Mouse (Mus musculus): ENCODE results near the gene Plekhm1.

The Plekhm1 gene

DNA sequence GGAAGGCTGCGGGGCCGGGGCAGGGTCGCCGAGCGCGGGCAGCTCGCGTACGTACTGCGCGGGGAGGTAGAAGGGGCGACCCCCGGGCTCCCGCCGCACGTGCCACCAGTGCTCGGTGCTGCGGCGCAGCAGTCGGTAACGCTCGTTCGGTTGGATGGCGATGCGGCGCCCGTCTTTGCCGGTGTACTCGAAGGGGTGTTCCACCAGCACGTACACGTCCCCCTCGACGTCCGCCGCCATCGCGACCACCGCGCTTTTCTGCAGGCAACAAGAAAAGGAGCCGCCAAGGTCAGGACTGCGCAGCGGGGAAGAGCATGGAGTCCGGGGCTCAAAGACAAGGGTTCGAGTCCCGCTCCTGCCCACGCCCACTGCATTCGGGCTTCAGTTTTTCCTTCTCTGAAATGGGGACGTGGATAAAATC lies 51.8 kb downstream of the Plekhm1 start:
- peak in 1 of 2 experiments; percentile 53 for DNase-seq

DNA sequence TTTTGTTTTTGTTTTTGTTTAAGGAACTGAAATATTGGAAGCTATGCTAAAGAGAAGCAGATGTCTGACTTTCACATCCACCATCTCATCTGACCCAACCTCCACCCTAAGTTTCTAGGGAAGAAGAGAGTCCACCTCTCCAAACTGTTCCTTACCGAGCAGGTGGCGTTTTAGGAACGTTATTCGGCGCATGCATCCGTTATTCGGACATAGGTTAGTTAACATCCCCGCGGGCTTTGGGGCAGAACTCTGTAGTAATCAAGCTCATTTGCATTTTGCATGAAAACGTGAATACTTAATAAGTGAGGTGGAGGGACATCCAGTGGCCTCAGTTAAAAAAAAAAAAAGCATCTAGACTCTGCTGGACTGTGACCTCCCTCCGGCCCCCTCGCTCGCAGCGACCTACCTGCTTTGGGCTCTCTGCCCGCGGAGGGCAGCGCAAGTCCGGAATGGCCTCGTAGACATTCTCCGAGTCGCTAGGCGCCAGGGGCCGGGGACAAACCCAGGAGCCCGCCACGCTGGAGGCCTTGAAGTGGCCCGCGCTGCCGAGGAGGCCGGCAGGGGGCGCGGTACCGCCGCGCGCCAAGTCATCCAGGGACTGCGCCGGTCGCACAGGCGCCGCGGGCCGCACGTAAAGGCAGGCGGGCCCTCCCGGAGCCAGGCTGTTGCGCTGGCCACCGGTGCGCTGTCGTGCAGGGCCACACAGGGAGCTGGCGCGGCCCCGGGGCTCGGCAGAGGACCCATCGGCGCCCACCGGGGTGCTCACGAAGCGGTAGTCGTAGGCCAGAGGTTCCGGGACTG lies 52.4 kb downstream of the Plekhm1 start:
- peak; percentile 89 to 93 for DNase-seq

DNA sequence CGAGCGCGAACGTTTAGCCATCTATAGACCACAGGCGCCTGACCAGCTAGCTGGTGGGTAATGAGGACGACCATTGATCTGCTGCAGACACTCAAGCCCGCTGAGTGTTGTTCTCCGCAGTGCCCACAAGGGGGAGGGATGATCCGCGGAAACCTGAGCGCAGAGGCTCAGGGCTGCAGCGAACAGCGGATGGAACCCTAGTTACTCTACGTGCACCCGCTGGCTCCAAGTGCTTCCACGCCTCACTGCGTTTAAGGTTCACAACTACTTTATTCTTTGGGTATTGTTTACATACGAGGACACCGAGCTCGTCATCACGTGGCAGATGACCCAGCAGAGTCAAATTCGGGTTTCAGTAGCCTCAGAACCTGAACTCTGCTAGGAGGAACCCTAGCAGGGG lies 53.4 kb downstream of the Plekhm1 start:
- peak; percentile 80 to 87 for DNase-seq

DNA sequence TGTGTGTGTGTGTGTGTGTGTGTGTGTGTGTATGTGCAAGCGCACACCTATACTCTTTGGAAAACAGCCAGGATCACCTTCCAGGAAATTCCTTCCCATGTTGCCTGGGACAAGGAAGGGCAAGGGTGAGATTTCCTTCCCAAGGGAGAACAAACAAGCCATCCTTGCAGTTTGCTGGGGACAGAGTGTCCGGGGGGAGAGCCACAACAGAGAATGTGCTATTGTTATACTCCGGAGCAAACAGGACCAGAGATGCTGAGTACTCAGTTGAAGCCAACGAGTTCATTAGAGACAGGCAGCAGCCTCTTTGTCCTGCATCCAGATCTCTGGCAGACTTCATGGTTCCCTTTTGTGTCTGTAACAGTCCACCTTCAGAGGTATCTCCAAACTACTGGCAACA lies 54.2 kb downstream of the Plekhm1 start:
- no peak for DNase-seq

DNA sequence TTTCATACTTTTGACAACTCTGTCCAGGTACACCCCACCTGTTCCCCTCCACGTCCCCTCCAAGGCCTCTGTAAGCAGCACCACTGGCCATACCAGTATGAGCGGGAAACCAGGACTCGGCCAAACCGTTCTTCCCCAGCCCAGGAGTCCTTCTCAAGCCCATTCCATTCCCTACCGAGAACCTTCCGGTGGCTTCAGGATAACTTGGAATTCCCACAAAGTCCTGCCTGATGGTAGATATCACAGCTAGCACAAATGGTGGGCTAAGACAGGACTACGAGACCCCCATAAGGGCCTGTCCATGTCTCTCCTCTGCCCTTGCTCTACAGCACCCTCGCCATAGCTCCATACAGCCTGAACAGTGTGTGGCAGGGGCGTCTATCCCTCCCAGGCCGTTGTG lies 54.8 kb downstream of the Plekhm1 start:
- no peak for DNase-seq

DNA sequence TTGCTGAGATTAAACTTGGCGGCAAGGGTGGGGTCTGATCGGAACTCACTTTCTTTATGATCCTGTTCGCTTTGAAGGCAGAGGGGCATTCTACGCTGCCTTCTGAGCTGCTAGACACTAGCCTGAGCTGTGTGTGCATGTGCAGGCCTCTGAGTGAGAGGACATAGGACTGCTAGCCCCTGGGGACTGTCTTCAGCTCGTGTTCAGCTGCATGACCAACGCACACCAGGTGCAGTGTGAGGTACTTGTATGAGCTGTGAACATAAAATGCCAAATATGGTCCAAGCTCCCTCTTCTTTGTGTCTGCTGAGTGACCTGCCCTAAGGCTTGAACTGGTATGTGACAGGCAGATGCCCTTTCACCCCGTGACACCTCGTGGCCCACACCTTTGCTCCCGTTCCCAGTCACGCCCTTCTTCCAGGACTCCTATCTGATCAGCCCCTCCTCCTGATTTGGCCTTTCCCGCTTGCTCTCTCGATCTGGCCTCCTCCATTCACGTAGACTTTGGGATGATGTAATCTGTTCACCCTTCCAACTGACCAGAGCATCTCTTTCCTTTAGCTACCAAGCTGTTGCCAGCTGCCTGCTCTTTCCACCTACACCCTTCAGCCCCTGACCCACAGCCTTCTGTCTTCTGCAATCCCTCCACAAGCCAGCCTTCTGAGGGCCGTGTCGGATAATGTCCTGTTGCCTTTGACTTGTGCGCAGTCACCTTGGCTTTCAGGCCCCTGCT lies 55.4 kb downstream of the Plekhm1 start:
- no peak for DNase-seq

DNA sequence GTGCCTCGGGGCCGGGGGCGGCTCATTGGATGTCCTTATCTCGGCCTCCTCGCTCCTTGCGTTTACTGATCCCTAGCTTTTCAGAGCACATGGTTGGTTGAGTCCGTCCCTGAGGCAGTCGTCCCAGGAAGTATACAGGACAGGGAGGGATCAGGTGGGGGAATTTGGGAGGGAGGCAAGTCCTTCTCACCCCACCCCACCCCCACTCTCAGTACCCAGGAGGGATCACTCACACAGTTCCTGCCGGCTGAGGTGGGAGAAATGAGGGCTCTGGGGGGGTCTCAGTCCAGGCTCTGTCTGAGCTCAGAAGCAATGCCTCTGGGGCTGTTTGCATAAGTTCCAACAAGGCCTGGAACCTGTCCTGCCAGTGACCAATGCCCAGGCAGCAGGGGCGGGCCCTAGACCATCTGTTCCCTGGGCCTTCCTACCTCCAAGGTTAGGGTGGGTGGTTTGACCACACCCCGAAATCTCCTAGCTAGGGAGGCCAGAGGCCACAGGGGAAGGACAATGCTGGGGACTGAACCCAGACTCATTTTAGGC lies 56.4 kb downstream of the Plekhm1 start:
- DNase-seq = peak; percentile 50 to 69

DNA sequence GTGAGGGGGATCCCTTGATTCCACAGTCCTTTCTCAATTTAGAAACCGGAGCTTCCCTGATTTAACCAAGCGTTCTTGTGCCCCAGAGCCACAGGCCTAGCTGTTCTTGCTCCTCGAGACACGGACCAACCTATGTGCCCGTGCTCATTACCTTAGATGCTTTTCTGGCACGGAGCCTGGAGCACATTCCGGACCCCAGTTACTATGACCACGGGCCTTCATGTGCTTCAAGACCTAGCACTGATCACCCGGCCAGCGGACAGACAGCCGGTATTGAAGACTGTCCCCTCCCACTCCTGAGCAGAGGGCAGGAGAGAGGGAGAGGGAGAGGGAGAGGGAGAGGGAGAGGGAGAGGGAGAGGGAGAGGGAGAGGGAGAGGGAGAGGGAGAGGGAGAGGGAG lies 57.2 kb downstream of the Plekhm1 start:
- DNase-seq = peak; percentile 72 to 85

DNA sequence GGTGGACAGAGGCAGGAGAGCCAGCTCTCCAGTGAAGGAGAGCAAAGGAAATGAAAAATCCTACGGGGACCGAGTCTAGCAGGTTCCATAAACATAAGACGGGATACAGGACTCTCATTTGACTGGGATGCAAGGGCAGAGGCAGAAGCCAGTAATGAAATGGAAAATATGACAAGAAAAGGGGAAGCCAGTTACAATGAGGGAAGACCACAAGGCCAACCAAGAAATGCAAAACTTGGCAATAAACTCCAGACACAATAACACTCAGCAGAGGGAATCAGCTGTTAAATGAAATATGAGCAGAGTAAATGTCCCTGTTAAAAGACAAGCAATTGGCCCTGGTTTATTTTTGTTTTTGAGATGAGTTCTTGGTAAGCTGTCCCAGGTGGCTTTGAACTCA lies 58.5 kb downstream of the Plekhm1 start:
- no peak for DNase-seq

DNA sequence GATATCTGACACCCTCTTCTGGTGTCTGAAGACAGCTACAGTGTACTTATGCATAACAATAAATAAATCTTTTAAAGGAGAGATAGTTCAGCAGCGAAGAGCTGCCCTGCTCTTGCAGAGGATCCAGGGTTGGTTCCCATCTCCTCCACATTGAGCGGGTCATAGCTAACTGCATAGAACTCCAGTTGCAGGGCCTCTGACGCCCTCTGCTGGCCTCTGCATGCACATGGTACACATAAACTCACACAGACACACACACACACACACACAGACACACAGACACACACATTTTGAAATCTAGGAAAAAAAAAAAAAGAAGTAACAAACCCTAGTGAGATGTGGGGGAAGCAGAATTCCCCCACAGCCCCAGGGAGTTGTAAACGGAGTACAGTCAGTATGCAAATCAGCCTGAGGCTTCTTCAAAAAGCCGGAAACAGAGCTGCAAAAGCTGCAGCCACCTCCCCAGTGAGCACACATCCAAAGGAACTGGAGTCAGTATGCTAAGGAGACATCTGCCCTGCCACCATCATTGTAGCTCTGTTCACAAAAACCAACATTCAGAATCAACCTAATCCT lies 60.2 kb downstream of the Plekhm1 start:
- DNase-seq = no peak

DNA sequence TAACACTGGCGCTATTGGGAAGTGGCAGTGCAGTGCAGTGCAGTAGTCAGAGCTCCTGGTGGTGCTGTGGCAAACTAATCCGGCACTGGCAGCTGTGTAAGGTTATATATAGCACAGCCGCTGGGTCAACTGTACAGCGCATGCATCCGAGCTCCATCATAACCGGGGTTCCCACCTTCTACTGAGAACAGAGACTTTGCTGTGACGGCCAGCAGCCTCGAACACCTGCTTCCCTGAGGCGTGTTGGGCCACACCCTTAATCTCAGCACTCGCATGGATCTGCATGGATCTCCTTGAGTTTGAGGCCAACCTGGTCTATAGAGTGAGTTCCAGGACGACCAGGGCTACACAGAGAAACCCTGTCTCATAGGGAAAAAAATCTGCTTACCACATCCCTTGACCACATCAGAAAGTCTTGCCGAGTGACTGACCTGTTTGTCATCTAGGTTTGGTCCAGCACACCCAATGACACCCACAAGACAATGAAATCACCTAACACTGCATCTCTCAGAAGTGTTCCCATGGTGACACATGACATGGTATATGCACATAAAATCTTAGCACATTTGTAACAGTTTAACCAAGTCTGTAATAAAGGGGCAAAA lies 61.7 kb downstream of the Plekhm1 start:
- no peak for DNase-seq

DNA sequence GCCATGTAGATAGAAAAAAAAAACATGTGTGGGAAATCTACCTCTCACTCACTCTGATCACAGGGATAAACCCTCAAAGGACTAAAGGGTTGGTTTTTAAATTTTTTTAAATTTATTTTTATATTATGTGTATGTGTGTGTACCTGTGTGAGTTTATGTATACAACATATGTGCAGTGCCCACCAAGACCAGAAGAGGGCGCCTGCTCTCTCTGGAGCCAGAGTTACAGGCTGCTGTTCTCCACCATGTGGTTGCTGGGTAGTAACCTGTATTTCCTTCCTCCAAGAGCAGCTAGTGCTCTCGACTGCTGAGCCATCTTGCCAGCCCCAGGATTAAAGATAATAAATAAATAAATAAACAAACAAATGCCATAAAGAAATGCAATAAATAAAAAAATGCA lies 62.8 kb downstream of the Plekhm1 start:
- no peak for DNase-seq

DNA sequence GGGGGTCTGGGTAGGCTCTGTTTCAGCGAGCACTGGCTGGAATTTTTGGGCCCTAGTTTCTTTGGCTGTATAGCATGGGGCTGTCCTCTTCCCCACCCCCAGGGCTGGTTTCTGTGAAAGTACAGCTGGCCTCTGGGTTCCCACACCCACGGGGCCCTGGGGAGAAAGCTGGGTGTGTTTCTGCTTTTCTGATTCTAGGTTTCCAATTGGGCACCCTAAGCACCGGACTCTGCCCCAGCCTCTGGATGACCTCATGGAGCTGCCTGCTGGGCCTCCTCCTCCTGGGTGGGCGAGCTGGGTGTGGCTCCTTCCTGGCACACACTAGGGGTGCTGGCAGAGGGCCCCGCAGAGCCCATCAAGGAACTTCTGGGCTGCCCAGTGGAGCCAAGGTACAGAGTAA lies 65.8 kb downstream of the Plekhm1 start:
- DNase-seq = peak; percentile 55 to 75

DNA sequence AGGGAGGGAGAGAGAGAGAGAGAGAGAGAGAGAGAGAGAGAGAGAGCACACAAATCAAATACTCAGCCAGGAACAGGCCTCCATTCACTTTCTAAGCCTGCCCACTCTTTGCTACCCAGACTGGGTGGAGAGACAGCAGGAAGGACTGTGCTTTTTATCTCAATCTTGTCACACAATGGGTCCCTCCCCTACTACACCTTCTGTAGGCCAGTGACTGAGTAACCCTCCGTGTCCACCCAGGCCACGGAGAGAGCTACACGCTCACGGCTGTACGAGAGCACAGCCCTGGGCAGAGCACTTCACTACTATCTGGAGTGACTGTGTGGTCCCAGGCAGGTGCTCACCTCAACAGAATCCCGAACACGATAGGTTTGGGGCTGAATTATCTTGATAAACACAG lies 66.3 kb downstream of the Plekhm1 start:
- DNase-seq = no peak

DNA sequence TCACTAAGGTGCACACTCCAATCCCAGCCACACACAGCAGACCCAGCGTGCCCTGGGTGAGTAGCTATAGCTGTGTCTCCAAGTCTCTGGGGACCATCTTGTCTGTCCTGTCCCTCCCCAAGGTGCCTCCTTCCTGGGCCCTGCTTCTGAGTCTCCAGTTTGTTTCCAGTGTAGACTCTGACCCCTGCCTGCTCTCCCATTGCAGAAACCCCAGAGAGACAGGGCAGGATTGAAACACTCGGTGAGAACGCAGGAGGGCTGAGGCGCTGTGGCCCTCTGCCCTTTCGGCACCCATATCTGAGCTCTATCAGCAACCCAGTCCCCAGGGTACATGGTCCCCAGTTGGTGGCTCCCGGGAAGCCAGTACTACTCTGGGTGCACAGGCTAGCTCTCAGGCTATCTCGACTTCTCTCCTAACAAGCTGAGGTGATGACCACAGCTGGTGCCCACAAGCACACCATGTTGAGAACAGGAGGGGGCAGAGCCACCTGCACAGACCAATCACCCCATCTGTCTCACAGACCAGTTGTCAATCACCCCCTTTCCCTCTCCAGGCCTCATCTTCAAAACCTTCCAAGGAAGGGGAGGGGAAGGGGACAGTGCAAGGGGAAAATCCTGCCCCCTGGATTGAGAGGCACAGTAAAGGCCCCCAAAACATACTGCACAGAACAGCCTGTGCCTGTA lies 66.9 kb downstream of the Plekhm1 start:
- no peak for DNase-seq

DNA sequence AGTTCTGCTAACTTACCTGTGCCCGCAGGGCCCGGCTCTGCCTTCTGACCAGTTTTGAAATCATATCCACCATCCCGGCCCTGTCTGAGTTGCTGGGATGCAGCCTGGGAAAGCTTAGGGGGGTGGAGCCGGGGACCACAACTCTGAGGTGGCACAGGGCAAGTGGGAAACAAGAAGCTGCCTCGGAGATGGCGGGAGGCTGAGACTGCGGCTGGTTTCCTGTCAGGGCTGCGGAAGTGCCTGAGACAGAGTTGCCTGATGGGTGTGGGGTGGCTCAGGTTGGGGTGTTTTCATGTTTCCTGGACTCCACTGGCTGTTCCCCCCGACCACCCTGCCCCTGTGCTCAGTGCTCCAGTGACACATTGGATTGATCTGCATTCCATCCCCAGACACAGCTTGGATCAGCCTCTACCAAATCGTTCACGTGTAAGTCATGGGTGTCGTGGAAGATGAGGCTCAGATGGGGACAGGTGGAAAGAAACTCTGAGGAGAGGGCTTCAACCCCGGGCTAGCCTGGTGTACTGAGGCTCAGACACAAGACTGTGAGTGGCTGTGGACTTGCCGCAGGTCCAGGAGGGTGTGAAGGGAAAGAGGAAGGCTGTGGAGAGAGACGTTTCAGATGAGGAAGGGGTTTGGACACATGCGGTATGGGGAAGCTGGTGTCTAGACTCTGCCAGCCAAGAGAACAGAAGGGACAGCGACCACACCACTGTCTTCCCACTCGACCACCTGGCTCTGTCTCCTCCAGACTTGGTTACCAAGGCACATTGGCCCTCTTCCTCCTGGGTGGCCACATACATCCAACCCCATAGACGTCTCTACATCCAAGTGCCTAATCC lies 67.8 kb downstream of the Plekhm1 start:
- peak in 1 of 2 experiments; percentile 32 for DNase-seq

DNA sequence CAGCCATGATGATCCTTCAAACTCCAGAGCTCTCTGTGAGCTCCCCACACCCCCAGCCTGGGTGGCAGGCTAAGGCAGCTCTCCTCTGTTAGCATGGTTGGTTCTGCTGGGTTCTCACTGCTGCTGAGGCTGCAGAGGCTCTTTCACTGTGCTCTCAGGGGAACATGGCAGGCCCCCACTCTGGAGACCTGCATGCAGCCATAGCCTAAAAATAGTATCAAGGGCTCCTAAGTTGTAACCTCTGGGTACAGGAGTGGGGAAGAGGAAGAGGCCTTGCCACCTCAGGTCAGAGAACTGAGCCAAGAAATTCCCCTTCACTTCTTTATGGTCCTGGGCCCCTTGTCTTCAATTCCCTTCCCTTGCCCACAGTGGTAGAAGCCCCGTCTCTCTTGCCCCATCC lies 68.6 kb downstream of the Plekhm1 start:
- no peak for DNase-seq

DNA sequence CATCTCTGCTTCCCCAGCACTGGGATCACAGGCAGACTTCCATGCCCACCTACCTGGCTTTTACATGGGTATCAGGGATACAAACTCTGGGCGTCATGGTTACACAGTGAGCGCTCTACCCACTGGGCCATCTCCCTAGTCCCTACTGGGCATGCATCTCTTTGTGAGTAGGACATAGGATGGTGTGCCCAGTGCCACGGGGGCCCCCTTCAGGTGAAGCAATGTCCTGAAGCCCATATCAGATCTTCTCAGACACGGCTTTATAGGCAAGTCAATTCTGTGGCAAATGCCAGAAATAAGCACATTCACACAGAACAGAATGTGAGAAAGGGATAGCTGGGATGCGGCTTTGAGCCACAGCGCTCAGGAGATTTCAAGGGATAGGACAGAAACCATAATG lies 69.4 kb downstream of the Plekhm1 start:
- no peak for DNase-seq

DNA sequence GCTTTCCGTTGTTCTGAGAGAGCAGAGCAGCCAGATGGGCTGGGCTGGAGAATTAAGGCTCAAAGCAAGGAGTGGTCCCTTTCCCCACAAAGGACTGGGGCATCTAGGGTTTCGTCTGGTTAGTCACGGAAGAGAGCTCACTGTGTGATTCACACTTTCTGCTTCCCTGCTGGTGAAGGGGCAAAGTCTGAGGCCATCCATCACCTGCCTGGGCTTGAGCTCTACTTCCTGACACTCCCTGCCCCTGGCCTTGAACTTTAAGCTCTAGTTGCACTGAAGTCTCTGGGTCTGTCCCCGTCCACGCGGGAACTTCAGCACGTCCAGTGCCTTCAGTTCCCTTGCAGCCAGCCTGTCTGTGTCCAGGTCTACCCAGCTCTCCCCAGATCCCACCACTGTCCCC lies 71.8 kb downstream of the Plekhm1 start:
- DNase-seq = peak; percentile 61 to 78

DNA sequence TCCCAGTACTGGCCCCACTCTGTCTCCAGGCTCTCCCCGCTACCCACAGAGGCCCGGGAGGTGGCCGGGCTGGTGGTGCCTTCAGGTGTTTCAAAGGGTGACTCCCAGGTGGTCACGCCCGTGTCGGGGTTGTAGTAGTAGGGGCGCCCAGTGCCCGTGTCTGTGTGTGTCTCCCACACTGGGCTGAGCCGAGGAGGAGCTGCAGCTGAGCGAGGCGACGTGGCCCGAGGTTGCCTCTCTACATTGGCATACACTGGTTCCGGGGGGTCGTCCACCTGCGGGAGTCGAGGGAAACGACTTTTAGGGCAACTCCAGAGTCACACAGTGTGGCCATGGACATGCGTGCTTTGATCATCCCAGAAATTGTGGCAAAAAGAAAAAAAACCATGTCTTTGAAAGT lies 72.4 kb downstream of the Plekhm1 start:
- DNase-seq = no peak

DNA sequence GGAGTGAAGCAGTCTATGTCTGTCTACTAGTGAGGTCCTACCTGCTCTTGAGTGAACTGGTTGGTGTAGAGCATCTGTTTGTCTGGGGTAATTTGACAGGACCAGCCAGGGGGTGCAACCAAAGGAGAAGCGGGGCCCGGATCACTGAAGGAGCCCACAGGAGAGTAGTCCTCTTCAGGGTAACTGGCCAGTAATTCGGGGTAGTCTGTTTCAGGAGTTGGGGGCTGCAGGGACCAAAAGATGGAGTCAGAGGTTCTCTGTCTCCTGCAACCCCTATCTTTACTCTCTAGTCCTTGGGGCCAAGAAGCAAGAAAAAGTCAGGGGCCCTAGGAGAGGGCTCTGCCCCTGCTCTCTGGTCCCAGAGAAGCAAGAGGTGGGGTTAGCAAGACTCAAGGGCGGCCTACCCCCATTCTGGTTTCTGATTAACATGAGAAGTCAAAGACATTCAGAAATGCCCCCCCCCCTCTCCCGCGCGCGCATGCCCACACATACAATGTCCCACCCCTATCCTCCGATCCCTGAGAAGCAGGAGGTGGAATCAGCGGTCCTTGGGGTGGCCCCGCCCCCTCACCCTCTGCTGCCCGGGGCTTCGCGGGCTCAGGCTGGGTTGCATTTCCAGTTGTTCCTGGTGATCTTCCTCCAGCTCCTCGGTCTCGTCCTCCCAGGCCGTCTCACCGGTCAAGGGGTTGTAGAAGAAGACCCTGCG lies 72.9 kb downstream of the Plekhm1 start:
- DNase-seq = peak; percentile 82 to 90

Measured in kidney, postnatal 4 days (tissue).